Mouse (Mus musculus) lung, postnatal 0 days (tissue): Measurements from ENCODE around the gene Gng2.
A peak's percentile ranks its signal among the peaks of the same experiment; 100 is the strongest.

Source experiments
- CTCF ChIP-seq: IDR thresholded peaks from 2 replicates; pipeline ENCODE4 v1.5.1; 2016; ENCODE audit warnings: antibody characterized with exemption, mild to moderate bottlenecking
- EP300 ChIP-seq: IDR thresholded peaks from 2 replicates; pipeline ENCODE4 v1.6.1; 2016; ENCODE audit warnings: antibody characterized with exemption, mild to moderate bottlenecking, control low read depth

GRCm38 (mm10) chr14:19867286-19867935 lies 110.0 kb downstream of the Gng2 start:
- no peak for TF ChIP-seq CTCF
- peak; percentile 86 for TF ChIP-seq EP300
